Mouse (Mus musculus) mammary gland, adult 2 months (tissue): ENCODE data around the gene Fbxw21. TPM values are rescaled to one million over a fixed set of nuclear protein-coding genes. Genes with fewer than 3 reads are reported as not detected.

Experiments used
- polyA plus RNA-seq: library from polyadenylated mRNA; depleted of rRNA; stranded (reverse); fragments of >200 nt; gene quantifications from 2 replicates; pipeline ENCODE4 v1.2.3, GENCODE M21; 2012; ENCODE audit warnings: low replicate concordance; rRNA removed

The Fbxw21 gene
- not detected in 2 replicates for polyA plus RNA-seq

DNA sequence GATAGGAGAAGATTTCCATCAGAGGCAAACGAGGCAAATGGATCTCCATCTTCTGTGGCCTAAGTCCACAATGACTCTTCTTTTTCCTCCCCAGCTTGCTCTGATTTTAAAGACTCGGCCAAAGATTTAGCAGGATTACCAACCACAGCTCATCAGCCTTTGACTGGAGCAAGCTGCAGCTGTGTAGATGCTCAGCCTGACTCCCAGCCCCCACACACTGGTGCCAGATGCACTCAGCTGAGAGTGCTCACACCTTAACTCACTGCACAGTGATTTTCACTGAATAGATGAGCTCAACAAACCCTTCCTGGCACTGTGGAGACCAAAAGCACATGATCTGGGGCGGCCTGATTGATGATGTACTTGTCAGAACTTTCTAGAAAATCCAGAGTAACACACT, at the start of gene Fbxw21:
Gene Fbxw21 (minus strand): TSS at position 101 of the 400 bp plus-strand sequence.

GRCm38 (mm10) chr9:109195875-109196274, 34.0 kb upstream of the Fbxw21 start, which contains the start of gene Fbxw13:
TSS of gene Fbxw13 (minus strand) at chr9:109195975.

DNA sequence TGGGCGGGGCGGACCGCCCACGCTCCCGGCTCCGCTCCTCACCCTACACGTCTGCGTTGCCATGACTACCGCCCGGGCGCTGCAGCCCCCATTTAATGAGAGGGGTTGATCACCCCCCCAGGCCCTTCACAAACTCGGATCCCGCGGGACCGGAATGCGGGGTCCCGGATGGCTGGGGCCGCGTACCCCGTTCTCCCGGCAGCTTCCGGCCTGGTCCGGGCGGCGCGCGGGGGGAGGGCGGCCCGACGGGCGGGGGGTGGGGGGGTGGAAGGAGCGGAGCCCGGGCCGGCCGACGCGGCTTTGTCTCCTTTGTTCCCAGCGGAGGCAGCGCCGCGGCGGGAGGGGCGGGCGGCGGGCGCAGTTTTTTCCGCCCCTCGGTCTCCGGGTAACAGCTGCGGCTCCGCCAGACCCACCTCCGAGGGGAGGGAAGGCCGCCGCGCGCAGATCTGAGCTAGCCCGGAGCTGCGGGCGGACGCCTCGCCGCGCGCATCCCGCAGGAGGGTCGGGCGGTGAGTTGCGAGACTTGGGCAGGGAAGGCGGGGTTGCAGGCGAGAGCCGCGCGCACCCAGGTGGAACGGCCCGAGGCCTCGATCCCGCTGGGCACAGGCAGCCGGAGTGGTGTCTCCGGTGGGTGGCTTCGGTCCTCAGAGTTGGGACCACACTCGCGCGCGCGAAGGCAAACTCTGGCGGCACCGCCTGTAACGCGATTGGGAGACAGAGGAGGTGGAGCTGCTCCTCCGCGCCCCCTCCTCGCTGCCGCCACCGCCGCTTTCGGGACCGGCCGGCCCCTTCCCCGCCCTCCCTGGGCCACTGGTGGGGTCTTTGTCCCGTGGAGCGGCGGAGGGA, 66.5 kb downstream of the Fbxw21 start, which contains the start of gene Plxnb1:
Gene Plxnb1 (plus strand): TSS at position 253 of the 846 bp plus-strand sequence.

Other genes starting within 250 kb of the Fbxw21 start
- gene Tmem89, start 247.4 kb downstream of the Fbxw21 start, polyA plus RNA-seq, result 0.22 TPM in 1 of 2 replicates, not detected in the other
- 712 and 1,110 TPM in 2 replicates for gene Uqcrc1, start 225.4 kb downstream of the Fbxw21 start, polyA plus RNA-seq
- gene Col7a1, start 208.5 kb downstream of the Fbxw21 start, polyA plus RNA-seq, result 14.3 and 26.9 TPM in 2 replicates
- 1.1 and 4.3 TPM in 2 replicates for gene Ucn2, start 176.0 kb downstream of the Fbxw21 start, polyA plus RNA-seq
- gene Pfkfb4, start 170.3 kb downstream of the Fbxw21 start, polyA plus RNA-seq, result 23.3 and 30.5 TPM in 2 replicates
- gene Shisa5, start 123.5 kb downstream of the Fbxw21 start, polyA plus RNA-seq, result 1,951 and 3,448 TPM in 2 replicates
- 177 and 211 TPM in 2 replicates for gene Trex1, start 102.3 kb downstream of the Fbxw21 start, polyA plus RNA-seq
- gene Atrip, start 87.9 kb downstream of the Fbxw21 start, polyA plus RNA-seq, result 22.4 and 28.7 TPM in 2 replicates
- 5.1 and 6.6 TPM in 2 replicates for gene Ccdc51, start 79.5 kb downstream of the Fbxw21 start, polyA plus RNA-seq
- 40.4 and 49.2 TPM in 2 replicates for gene Tma7, start 79.5 kb downstream of the Fbxw21 start, polyA plus RNA-seq
- 8.5 and 10.8 TPM in 2 replicates for gene Plxnb1, start 66.7 kb downstream of the Fbxw21 start, polyA plus RNA-seq
- gene Fbxw13, start 33.9 kb upstream of the Fbxw21 start, polyA plus RNA-seq, result 0.16 TPM in 1 of 2 replicates, not detected in the other
- not detected in 2 replicates for gene Fbxw20, start 72.7 kb upstream of the Fbxw21 start, polyA plus RNA-seq
- gene Fbxw14, start 125.6 kb upstream of the Fbxw21 start, polyA plus RNA-seq, result not detected in 2 replicates
- not detected in 2 replicates for gene Fbxw28, start 177.6 kb upstream of the Fbxw21 start, polyA plus RNA-seq
- gene Fbxw22, start 242.3 kb upstream of the Fbxw21 start, polyA plus RNA-seq, result not detected in 2 replicates